Mouse (Mus musculus) limb, embryonic 11.5 days (tissue): Measurements from ENCODE around the gene Rps3a1. TPM values are rescaled to one million over a fixed set of nuclear protein-coding genes. Genes with fewer than 3 reads are reported as not detected.

ENCODE experiments used
- ATAC-seq: fragments of 200-750 bp; cut with Nextera tagmentation; 2 replicates; pipeline ENCODE4 v1.8.0; 2017; ENCODE audit warnings: low read depth; ENCODE audit not compliant: insufficient number of reproducible peaks, low FRiP score, low TSS enrichment
- DNase-seq: peaks from one replicate; pipeline ENCODE4 v3.0.0-alpha.2; 2015; ENCODE audit warnings: low spot score
- H3K27ac ChIP-seq: fragments of 300-500 bp; sonication (generic); replicated peaks from 2 replicates; pipeline ENCODE4 v1.5.1; 2014; ENCODE audit warnings: low read depth, mild to moderate bottlenecking, low read length
- H3K27me3 ChIP-seq: fragments of 300-500 bp; sonication (generic); 2 replicates; pipeline ENCODE4 v1.6.1; 2014; ENCODE audit warnings: mild to moderate bottlenecking, low read length, mixed read lengths; ENCODE audit not compliant: control insufficient read depth, insufficient read depth
- H3K36me3 ChIP-seq: fragments of 300-500 bp; sonication (generic); 2 replicates; pipeline ENCODE4 v1.6.1; 2014; ENCODE audit warnings: mild to moderate bottlenecking, low read length, moderate library complexity, mixed read lengths; ENCODE audit not compliant: control insufficient read depth, insufficient read depth
- H3K4me1 ChIP-seq: fragments of 300-500 bp; sonication (generic); 2 replicates; pipeline ENCODE4 v1.6.1; 2014; ENCODE audit warnings: low read length, mixed read lengths; ENCODE audit not compliant: control insufficient read depth, insufficient read depth
- H3K4me2 ChIP-seq: fragments of 300-500 bp; sonication (generic); 2 replicates; pipeline ENCODE4 v1.6.1; 2014; ENCODE audit warnings: low read depth, mild to moderate bottlenecking, moderate library complexity; ENCODE audit not compliant: severe bottlenecking
- H3K4me3 ChIP-seq: fragments of 300-500 bp; sonication (generic); 2 replicates; pipeline ENCODE4 v1.5.1; 2014; ENCODE audit warnings: low read depth, low read length
- H3K9ac ChIP-seq: fragments of 300-500 bp; sonication (generic); 2 replicates; pipeline ENCODE4 v1.6.1; 2014; ENCODE audit warnings: mild to moderate bottlenecking, low read length
- H3K9me3 ChIP-seq: fragments of 300-500 bp; sonication (generic); 2 replicates; pipeline ENCODE4 v1.6.1; 2016; ENCODE audit warnings: low read length; ENCODE audit not compliant: control insufficient read depth
- WGBS: fragments of 180-500 bp; shearing (Covaris S2); extraction: QIAGEN DNeasy Blood & Tissue Kit; methylation state at CpG from one replicate; pipeline ENCODE4 v1.1.7; 2014; 5-methylcytosine and 5-hydroxymethylcytosine counted together
- polyA plus RNA-seq: library from polyadenylated mRNA; unstranded; fragments of >200 nt; fragmentation: Nextera tagmentation; extraction: Ambion mirVana; gene quantifications from 2 replicates; pipeline ENCODE4 v1.2.1, GENCODE M21; 2014

Rps3a1 gene
- polyA plus RNA-seq, 1 experiment from 2014 or later: 1,412 TPM

GRCm38 (mm10) chr3:86143343-86143742 is 841 bp upstream of the Rps3a1 start:
- Histone ChIP-seq H3K4me1 (no peaks in the 10 kb centered on the region), H3K36me3 (peaks cover 4% of the 10 kb centered on the region; the same call in 1 of the 2 replicates), H3K9ac (no peak overlapping the region), H3K27me3 (no peaks in the 10 kb centered on the region), H3K27ac (no peak overlapping the region), H3K4me3 (no peak overlapping the region), H3K4me2 (no peak overlapping the region), H3K9me3 (no peaks in the 10 kb centered on the region)
- WGBS: 88% methylated on average over 6 of the region's 6 CpGs
- DNase-seq: no peak
- ATAC-seq: no peak

DNA sequence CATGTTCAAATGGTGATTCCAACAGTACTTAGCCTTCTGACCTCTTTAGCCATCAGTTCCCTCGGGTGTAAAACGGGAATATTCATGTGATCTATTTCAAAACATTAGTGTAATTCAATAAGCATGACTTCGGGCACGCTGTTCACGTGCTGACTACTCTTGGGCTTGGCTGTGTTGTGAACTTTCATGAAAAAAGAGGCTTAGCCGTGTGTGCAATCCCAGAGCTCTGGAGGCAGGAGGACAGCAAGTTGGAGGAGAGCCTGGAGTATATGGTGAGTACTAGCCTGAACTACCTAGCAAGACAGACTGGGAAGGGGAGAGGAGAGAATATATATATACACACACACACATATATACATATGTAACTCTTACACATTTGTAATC is 424 bp upstream of the Rps3a1 start:
- H3K4me2 ChIP-seq: no peak overlapping the region
- H3K9ac ChIP-seq: peak overlapping the region; percentile 38; the same call in 1 of the 2 replicates
- no peak overlapping the region for H3K27ac ChIP-seq
- ATAC-seq (peak; percentile 10; the same call in 1 of the 2 replicates), DNase-seq (peak; percentile 24)
- peaks cover 7% of the 10 kb centered on the region for H3K36me3 ChIP-seq
- no peaks in the 10 kb centered on the region for H3K9me3 ChIP-seq
- no peaks in the 10 kb centered on the region for H3K4me1 ChIP-seq
- H3K27me3 ChIP-seq: no peaks in the 10 kb centered on the region
- H3K4me3 ChIP-seq: no peak overlapping the region
- 40% methylated on average over 6 of the region's 6 CpGs for WGBS

GRCm38 (mm10) chr3:86141886-86142262 is 628 bp downstream of the Rps3a1 start:
- Histone ChIP-seq H3K4me1 (no peaks in the 10 kb centered on the region), H3K36me3 (peaks cover 12% of the 10 kb centered on the region), H3K4me3 (peak overlapping the region; percentile 98), H3K9me3 (no peaks in the 10 kb centered on the region), H3K9ac (peak overlapping the region; percentile 99), H3K27me3 (no peaks in the 10 kb centered on the region), H3K27ac (peak overlapping the region; percentile 84), H3K4me2 (peak overlapping the region; percentile 77)
- WGBS: 2% methylated on average over 18 of the region's 18 CpGs
- no peak for ATAC-seq
- peak; percentile 62 for DNase-seq

DNA sequence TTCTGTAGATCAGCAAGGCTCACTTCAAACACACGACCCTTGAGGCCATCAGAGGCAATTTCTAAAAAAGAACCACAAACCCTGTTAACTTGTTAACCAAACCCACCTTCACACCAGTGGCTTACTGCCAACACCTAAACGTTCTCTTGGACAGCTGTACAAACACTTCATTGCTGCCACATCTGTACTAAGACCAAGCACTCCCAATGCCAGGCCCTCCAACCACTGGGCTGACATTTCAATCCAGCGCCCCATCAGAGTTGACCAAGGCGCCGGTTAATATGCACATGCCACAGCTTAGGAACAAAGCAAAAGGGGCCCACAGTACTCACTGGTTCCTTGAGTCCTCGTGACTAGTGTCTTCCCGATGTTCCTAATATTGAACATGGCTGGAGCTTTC is 1.1 kb downstream of the Rps3a1 start:
- H3K27me3 ChIP-seq: no peaks in the 10 kb centered on the region
- ATAC-seq (no peak), DNase-seq (peak; percentile 36)
- H3K36me3 ChIP-seq: peaks cover 12% of the 10 kb centered on the region
- peak overlapping the region; percentile 98 for H3K4me3 ChIP-seq
- no peaks in the 10 kb centered on the region for H3K4me1 ChIP-seq
- H3K27ac ChIP-seq: no peak overlapping the region
- no peaks in the 10 kb centered on the region for H3K9me3 ChIP-seq
- H3K4me2 ChIP-seq: peak overlapping the region; percentile 77
- H3K9ac ChIP-seq: peak overlapping the region; percentile 99
- WGBS: 19% methylated on average over 7 of the region's 7 CpGs

GRCm38 (mm10) chr3:86139660-86140059 is 2.8 kb downstream of the Rps3a1 start:
- no peaks in the 10 kb centered on the region for H3K27me3 ChIP-seq
- no peak overlapping the region for H3K4me2 ChIP-seq
- H3K9me3 ChIP-seq: no peaks in the 10 kb centered on the region
- no peak overlapping the region for H3K4me3 ChIP-seq
- ATAC-seq (no peak), DNase-seq (no peak)
- no peaks in the 10 kb centered on the region for H3K4me1 ChIP-seq
- H3K9ac ChIP-seq: no peak overlapping the region
- WGBS: 91% methylated on average over 4 of the region's 4 CpGs
- no peak overlapping the region for H3K27ac ChIP-seq
- peaks cover 17% of the 10 kb centered on the region for H3K36me3 ChIP-seq

DNA sequence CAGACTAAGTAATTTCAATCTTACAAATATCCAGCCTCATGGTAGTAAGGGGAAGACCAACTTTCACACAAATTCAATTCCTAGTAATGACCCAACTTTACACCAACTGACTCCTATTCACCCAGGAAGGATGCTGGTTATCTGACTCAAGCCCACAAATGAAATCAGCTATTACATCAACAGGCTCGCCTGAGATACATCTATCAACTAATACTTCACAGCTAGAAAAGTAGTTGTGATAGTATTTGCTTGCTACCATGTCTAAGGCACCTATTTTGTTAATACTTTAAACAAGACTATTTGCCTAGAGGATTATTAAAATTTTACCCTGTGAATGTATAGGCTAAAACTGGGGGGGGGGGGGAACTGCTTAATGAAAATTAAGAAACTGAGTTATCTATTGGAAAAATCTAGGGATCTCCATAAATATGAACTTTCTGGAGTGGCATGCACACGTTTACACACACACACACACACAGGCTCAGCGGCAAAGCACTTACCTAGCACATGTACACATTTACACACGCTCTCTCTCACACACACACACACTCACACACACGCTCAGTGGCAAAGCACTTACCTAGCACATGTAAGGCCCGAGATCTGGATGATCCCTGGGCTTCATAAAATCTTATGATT is 5.4 kb downstream of the Rps3a1 start:
- 91% methylated on average over 6 of the region's 6 CpGs for WGBS

GRCm38 (mm10) chr3:86135886-86136563 is 6.5 kb downstream of the Rps3a1 start:
- no peak overlapping the region for H3K4me3 ChIP-seq
- no peak overlapping the region for H3K9ac ChIP-seq
- H3K27ac ChIP-seq: no peak overlapping the region
- H3K4me2 ChIP-seq: no peak overlapping the region
- H3K36me3 ChIP-seq: peaks cover 17% of the 10 kb centered on the region
- 88% methylated on average over 6 of the region's 6 CpGs for WGBS
- ATAC-seq (no peak), DNase-seq (no peak)
- no peaks in the 10 kb centered on the region for H3K9me3 ChIP-seq
- no peaks in the 10 kb centered on the region for H3K27me3 ChIP-seq
- H3K4me1 ChIP-seq: no peaks in the 10 kb centered on the region

More for the DNA sequence above, 5.4 kb downstream of the Rps3a1 start:
- Histone ChIP-seq H3K4me1 (no peaks in the 10 kb centered on the region), H3K4me3 (no peak overlapping the region), H3K4me2 (no peak overlapping the region), H3K9me3 (no peaks in the 10 kb centered on the region), H3K9ac (no peak overlapping the region), H3K36me3 (peaks cover 17% of the 10 kb centered on the region), H3K27ac (no peak overlapping the region), H3K27me3 (no peaks in the 10 kb centered on the region)
- no peak for DNase-seq
- no peak for ATAC-seq

DNA sequence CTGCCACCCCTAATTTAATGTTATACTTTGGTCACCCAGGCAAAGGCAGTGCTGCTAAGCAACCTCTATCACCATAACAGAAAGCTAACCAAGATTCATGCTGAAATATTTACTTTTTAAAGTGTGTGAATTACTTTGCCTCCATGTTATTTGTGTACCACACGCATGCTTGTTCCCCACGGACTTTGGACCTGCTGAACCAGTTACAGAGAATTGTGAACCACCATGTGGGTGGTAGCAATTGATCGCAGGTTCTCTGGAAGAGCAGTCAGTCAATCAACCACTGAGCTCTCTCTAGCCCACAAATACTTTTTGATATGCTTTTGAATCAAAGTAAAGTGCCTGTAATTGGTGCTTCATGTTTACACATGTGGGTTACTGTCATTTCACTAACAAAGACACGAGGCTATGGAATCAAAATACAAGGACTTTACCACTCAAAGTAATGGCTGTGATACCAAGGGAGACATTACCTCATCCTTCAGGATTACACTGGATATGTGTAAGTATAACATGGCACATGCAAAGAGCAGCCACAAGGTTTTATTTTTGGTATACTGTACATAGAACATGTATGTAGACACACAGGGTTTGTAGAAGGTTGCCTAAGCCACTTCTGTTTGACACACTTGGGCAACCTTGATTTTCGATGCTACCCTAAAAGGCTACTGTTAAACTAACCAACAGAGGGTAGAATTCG is 7.4 kb downstream of the Rps3a1 start:
- ATAC-seq (no peak), DNase-seq (no peak)
- Histone ChIP-seq H3K36me3 (peaks cover 15% of the 10 kb centered on the region), H3K27ac (no peak overlapping the region), H3K27me3 (no peaks in the 10 kb centered on the region), H3K4me2 (no peak overlapping the region), H3K4me3 (no peak overlapping the region), H3K9me3 (no peaks in the 10 kb centered on the region), H3K9ac (no peak overlapping the region), H3K4me1 (no peaks in the 10 kb centered on the region)
- 94% methylated on average over 6 of the region's 6 CpGs for WGBS
